Mouse (Mus musculus): ENCODE data around the gene Limk2.

- TF ChIP-seq CTCF (IDR thresholded peaks at IDR 0.05; ENCODE audit: control insufficient read depth, insufficient read depth, insufficient read length): no peak
- TF ChIP-seq MAX (IDR thresholded peaks at IDR 0.05): no peak
Observed at GRCm38 (mm10) chr11:3428632-3429031, 19.6 kb upstream of the Limk2 start.
